Mouse (Mus musculus) limb, embryonic 14.5 days (tissue): ENCODE results near the gene Krt90. TPM values are rescaled to one million over a fixed set of nuclear protein-coding genes. Genes with fewer than 3 reads are reported as not detected.

Experiments used
- ATAC-seq: fragments of 200-750 bp; cut with Nextera tagmentation; 2 replicates; pipeline ENCODE4 v1.8.0; 2017; ENCODE audit warnings: low read depth, moderate number of reproducible peaks, moderate TSS enrichment; ENCODE audit not compliant: low FRiP score
- DNase-seq: peaks from one replicate; pipeline ENCODE4 v3.0.0-alpha.2; 2015; ENCODE audit warnings: low spot score
- H3K27ac ChIP-seq: fragments of 300-500 bp; sonication (generic); replicated peaks from 2 replicates; pipeline ENCODE4 v1.5.1; 2014; ENCODE audit warnings: low read depth, mild to moderate bottlenecking, low read length, moderate library complexity, mixed read lengths
- H3K27me3 ChIP-seq: fragments of 300-500 bp; sonication (generic); 2 replicates; pipeline ENCODE4 v1.6.1; 2014; ENCODE audit warnings: low read length, mixed read lengths; ENCODE audit not compliant: control insufficient read depth, insufficient read depth
- H3K36me3 ChIP-seq: fragments of 300-500 bp; sonication (generic); 2 replicates; pipeline ENCODE4 v1.6.1; 2014; ENCODE audit warnings: mild to moderate bottlenecking, low read length, moderate library complexity, mixed read lengths; ENCODE audit not compliant: control insufficient read depth, insufficient read depth
- H3K4me1 ChIP-seq: fragments of 300-500 bp; sonication (generic); 2 replicates; pipeline ENCODE4 v1.6.1; 2014; ENCODE audit warnings: antibody characterized with exemption, low read length, mixed read lengths; ENCODE audit not compliant: control insufficient read depth, insufficient read depth
- H3K4me2 ChIP-seq: fragments of 300-500 bp; sonication (generic); replicated peaks from 2 replicates; pipeline ENCODE4 v1.6.1; 2014; ENCODE audit warnings: low read depth, mild to moderate bottlenecking, low read length, moderate library complexity; ENCODE audit not compliant: severe bottlenecking
- H3K4me3 ChIP-seq: fragments of 300-500 bp; sonication (generic); replicated peaks from 2 replicates; pipeline ENCODE4 v1.5.1; 2014; ENCODE audit warnings: low read length
- H3K9ac ChIP-seq: fragments of 300-500 bp; sonication (generic); 2 replicates; pipeline ENCODE4 v1.6.1; 2014; ENCODE audit warnings: mild to moderate bottlenecking, low read depth, low read length, moderate library complexity; ENCODE audit not compliant: severe bottlenecking
- H3K9me3 ChIP-seq: fragments of 300-500 bp; sonication (generic); 2 replicates; pipeline ENCODE4 v1.6.1; 2016; ENCODE audit warnings: low read length; ENCODE audit not compliant: control insufficient read depth
- POLR2A ChIP-seq: fragments of 200-500 bp; IDR thresholded peaks from 2 replicates; pipeline ENCODE4 v1.8.0; 2012; ENCODE audit warnings: inconsistent platforms, mild to moderate bottlenecking, moderate library complexity, borderline replicate concordance; ENCODE audit not compliant: insufficient read depth, insufficient read length; ENCODE audit errors: extremely low read depth
- WGBS: fragments of 180-500 bp; shearing (Covaris S2); extraction: QIAGEN DNeasy Blood & Tissue Kit; methylation state at CpG from one replicate; pipeline ENCODE4 v1.1.7; 2014; 5-methylcytosine and 5-hydroxymethylcytosine counted together
- microRNA-seq: library from miRNA; unstranded; fragments of <30 nt; microRNA quantifications from one replicate; pipeline ENCODE4, GENCODE M21; 2016
- polyA plus RNA-seq, 2 experiments: library from polyadenylated mRNA; depleted of rRNA in 1 of 2; stranded (reverse) in 1 of 2; unstranded in 1 of 2; fragments of >200 nt; fragmentation: Nextera tagmentation in 1 of 2; extraction: Ambion mirVana in 1 of 2; gene quantifications; 2 replicates each; pipeline versions ENCODE4 v1.2.1 to v1.2.3; 2012 to 2014

Gene Krt90
- polyA plus RNA-seq, 2 experiments, result 0.08 to 0.10 TPM

- H3K4me2 ChIP-seq, result no peak overlapping the region
- ATAC-seq (no peak), DNase-seq (no peak)
- H3K4me1 ChIP-seq, result no peaks in the 10 kb centered on the region
- 67% methylated on average over 9 of the region's 9 CpGs for WGBS
- H3K27ac ChIP-seq, result no peak overlapping the region
- H3K4me3 ChIP-seq, result no peak overlapping the region
- no peaks in the 10 kb centered on the region for H3K36me3 ChIP-seq
- no peak for TF ChIP-seq POLR2A
- no peaks in the 10 kb centered on the region for H3K9me3 ChIP-seq
- no peaks in the 10 kb centered on the region for H3K27me3 ChIP-seq
- H3K9ac ChIP-seq, result no peak overlapping the region
Measured at GRCm38 (mm10) chr15:101508247-101508646, 54.5 kb downstream of the Krt90 start.

GRCm38 (mm10) chr15:101506896-101507758 is 55.6 kb downstream of the Krt90 start:
- ATAC-seq (no peak), DNase-seq (no peak)
- Histone ChIP-seq H3K9me3 (no peaks in the 10 kb centered on the region), H3K9ac (no peak overlapping the region), H3K36me3 (no peaks in the 10 kb centered on the region), H3K4me2 (no peak overlapping the region), H3K27me3 (no peaks in the 10 kb centered on the region), H3K27ac (no peak overlapping the region), H3K4me1 (no peaks in the 10 kb centered on the region), H3K4me3 (no peak overlapping the region)
- 55% methylated on average over 14 of the region's 14 CpGs for WGBS
- TF ChIP-seq POLR2A, result no peak

Small RNA genes lying within 50 kb of the gene (microRNA-seq; reads per million reads assigned to microRNA genes)
- gene Gm44393 (not detected), gene Gm44460 (not detected)

Other genes starting within 250 kb of the Krt90 start
- gene Krt80, start 192.8 kb downstream of the Krt90 start, polyA plus RNA-seq (2012; rRNA removed), result 3.3 and 3.6 TPM in 2 replicates
- gene Krt80, start 192.8 kb downstream of the Krt90 start, polyA plus RNA-seq (2014; fragmentation: Nextera tagmentation; extraction: Ambion mirVana), result 3.8 TPM in 2 replicates
- gene Krt7, start 151.9 kb downstream of the Krt90 start, polyA plus RNA-seq (2012; rRNA removed), result 13.8 and 19.3 TPM in 2 replicates
- 26.7 and 29.7 TPM in 2 replicates for gene Krt7, start 151.9 kb downstream of the Krt90 start, polyA plus RNA-seq (2014; fragmentation: Nextera tagmentation; extraction: Ambion mirVana)
- 0.73 and 1.5 TPM in 2 replicates for gene Krt87, start 124.1 kb downstream of the Krt90 start, polyA plus RNA-seq (2012; rRNA removed)
- gene Krt87, start 124.1 kb downstream of the Krt90 start, polyA plus RNA-seq (2014; fragmentation: Nextera tagmentation; extraction: Ambion mirVana), result 0.61 and 0.89 TPM in 2 replicates
- gene Krt88, start 115.2 kb downstream of the Krt90 start, polyA plus RNA-seq (2012; rRNA removed), result 0.15 TPM in 1 of 2 replicates, not detected in the other
- not detected in 2 replicates for gene Krt88, start 115.2 kb downstream of the Krt90 start, polyA plus RNA-seq (2014; fragmentation: Nextera tagmentation; extraction: Ambion mirVana)
- gene Krt81, start 99.2 kb downstream of the Krt90 start, polyA plus RNA-seq (2012; rRNA removed), result not detected in 2 replicates
- gene Krt81, start 99.2 kb downstream of the Krt90 start, polyA plus RNA-seq (2014; fragmentation: Nextera tagmentation; extraction: Ambion mirVana), result not detected in 2 replicates
- gene Krt86, start 89.5 kb downstream of the Krt90 start, polyA plus RNA-seq (2012; rRNA removed), result 0.15 TPM in 1 of 2 replicates, not detected in the other
- gene Krt86, start 89.5 kb downstream of the Krt90 start, polyA plus RNA-seq (2014; fragmentation: Nextera tagmentation; extraction: Ambion mirVana), result 0.10 TPM in 1 of 2 replicates, not detected in the other
- 0.06 TPM in 1 of 2 replicates, not detected in the other for gene Krt83, start 71.4 kb downstream of the Krt90 start, polyA plus RNA-seq (2012; rRNA removed)
- gene Krt83, start 71.4 kb downstream of the Krt90 start, polyA plus RNA-seq (2014; fragmentation: Nextera tagmentation; extraction: Ambion mirVana), result not detected in 2 replicates
- 0.22 and 0.23 TPM in 2 replicates for gene Gm49425, start 45.7 kb downstream of the Krt90 start, polyA plus RNA-seq (2012; rRNA removed)
- 0.30 and 0.45 TPM in 2 replicates for gene Gm49425, start 45.7 kb downstream of the Krt90 start, polyA plus RNA-seq (2014; fragmentation: Nextera tagmentation; extraction: Ambion mirVana)
- 0.92 and 1.8 TPM in 2 replicates for gene Krt84, start 30.1 kb downstream of the Krt90 start, polyA plus RNA-seq (2012; rRNA removed)
- gene Krt84, start 30.1 kb downstream of the Krt90 start, polyA plus RNA-seq (2014; fragmentation: Nextera tagmentation; extraction: Ambion mirVana), result 4.8 and 8.1 TPM in 2 replicates
- gene Krt82, start 12.3 kb downstream of the Krt90 start, polyA plus RNA-seq (2012; rRNA removed), result not detected in 2 replicates
- gene Krt82, start 12.3 kb downstream of the Krt90 start, polyA plus RNA-seq (2014; fragmentation: Nextera tagmentation; extraction: Ambion mirVana), result not detected in 2 replicates
- gene Krt75, start 11.0 kb upstream of the Krt90 start, polyA plus RNA-seq (2012; rRNA removed), result 0.52 and 0.70 TPM in 2 replicates
- gene Krt75, start 11.0 kb upstream of the Krt90 start, polyA plus RNA-seq (2014; fragmentation: Nextera tagmentation; extraction: Ambion mirVana), result 0.93 and 0.96 TPM in 2 replicates
- gene Gm5414, start 65.2 kb upstream of the Krt90 start, polyA plus RNA-seq (2012; rRNA removed), result not detected in 2 replicates
- gene Gm5414, start 65.2 kb upstream of the Krt90 start, polyA plus RNA-seq (2014; fragmentation: Nextera tagmentation; extraction: Ambion mirVana), result not detected in 2 replicates
- not detected in 2 replicates for gene Gm5478, start 84.4 kb upstream of the Krt90 start, polyA plus RNA-seq (2012; rRNA removed)
- gene Gm5478, start 84.4 kb upstream of the Krt90 start, polyA plus RNA-seq (2014; fragmentation: Nextera tagmentation; extraction: Ambion mirVana), result not detected in 2 replicates
- gene Krt6b, start 117.3 kb upstream of the Krt90 start, polyA plus RNA-seq (2012; rRNA removed), result not detected in 2 replicates
- gene Krt6b, start 117.3 kb upstream of the Krt90 start, polyA plus RNA-seq (2014; fragmentation: Nextera tagmentation; extraction: Ambion mirVana), result not detected in 2 replicates
- gene Krt6a, start 131.4 kb upstream of the Krt90 start, polyA plus RNA-seq (2012; rRNA removed), result 5.0 and 8.0 TPM in 2 replicates
- 14.0 and 26.5 TPM in 2 replicates for gene Krt6a, start 131.4 kb upstream of the Krt90 start, polyA plus RNA-seq (2014; fragmentation: Nextera tagmentation; extraction: Ambion mirVana)
- gene Krt5, start 149.9 kb upstream of the Krt90 start, polyA plus RNA-seq (2012; rRNA removed), result 322 and 422 TPM in 2 replicates
- gene Krt5, start 149.9 kb upstream of the Krt90 start, polyA plus RNA-seq (2014; fragmentation: Nextera tagmentation; extraction: Ambion mirVana), result 204 and 215 TPM in 2 replicates
- 0.03 and 0.04 TPM in 2 replicates for gene Krt71, start 180.2 kb upstream of the Krt90 start, polyA plus RNA-seq (2012; rRNA removed)
- gene Krt71, start 180.2 kb upstream of the Krt90 start, polyA plus RNA-seq (2014; fragmentation: Nextera tagmentation; extraction: Ambion mirVana), result not detected in 2 replicates
- 0.15 and 0.36 TPM in 2 replicates for gene Krt72, start 223.5 kb upstream of the Krt90 start, polyA plus RNA-seq (2012; rRNA removed)
- gene Krt72, start 223.5 kb upstream of the Krt90 start, polyA plus RNA-seq (2014; fragmentation: Nextera tagmentation; extraction: Ambion mirVana), result 0.40 and 1.0 TPM in 2 replicates
- 0.03 and 0.04 TPM in 2 replicates for gene Krt73, start 239.4 kb upstream of the Krt90 start, polyA plus RNA-seq (2012; rRNA removed)
- not detected in 2 replicates for gene Krt73, start 239.4 kb upstream of the Krt90 start, polyA plus RNA-seq (2014; fragmentation: Nextera tagmentation; extraction: Ambion mirVana)